In the genomic region with DNA sequence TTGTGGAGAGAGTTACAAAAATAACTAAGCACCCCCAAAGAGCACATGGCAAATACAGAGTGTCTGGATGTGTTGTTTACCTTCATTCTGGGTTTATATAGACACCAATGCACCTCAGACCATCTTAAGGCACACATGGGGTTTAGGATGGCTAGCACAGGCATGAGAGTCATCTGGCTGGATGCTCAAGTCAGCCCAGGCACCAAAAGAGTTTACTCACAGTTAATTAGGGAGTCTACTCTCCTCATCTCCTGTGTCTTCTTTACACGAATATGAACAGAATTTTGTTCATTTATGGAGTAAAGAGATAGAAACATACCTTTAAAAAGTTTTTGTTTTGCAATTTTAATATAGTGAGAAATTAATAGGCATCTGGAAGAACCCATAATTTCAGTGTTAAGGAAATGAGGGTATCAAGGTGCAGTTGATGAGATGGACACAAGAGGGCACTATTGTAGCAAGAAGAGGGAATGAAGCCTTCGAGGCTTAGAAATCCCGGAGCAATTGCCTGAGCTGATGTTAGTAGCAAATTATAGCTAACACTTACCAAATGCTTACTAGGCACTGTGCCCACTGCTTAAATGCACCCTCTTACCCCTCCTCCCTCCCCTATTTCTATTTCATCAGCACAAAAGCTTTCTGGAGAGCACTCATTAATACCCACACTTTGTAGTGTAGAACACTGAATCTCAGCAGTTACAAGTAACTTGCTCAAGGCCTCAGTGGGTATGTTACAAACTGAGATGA, we compare ENCODE assay signal across 9 mouse cellular contexts.
DNase-seq lines count a peak whose midpoint lies in the region; ATAC-seq and TF ChIP-seq lines count a peak whose summit lies in the region.
"Had no signal": no experiment of that assay in that cellular context is flagged by ENCODE, and none has a peak within 500 bp of the region (broad histone marks: within the 10 kb centered on the region; RNA-seq: fewer than 3 reads in every experiment).

No protein-coding gene starts in this region.

- H3K36me3 ChIP-seq in heart, adult 2 months (ENCODE audit: control insufficient read depth, insufficient read depth, low read length) = no peaks in the 10 kb centered on the region
- H3K36me3 ChIP-seq in heart, embryonic 10.5 days = no peaks in the 10 kb centered on the region
- no peaks in the 10 kb centered on the region for H3K36me3 ChIP-seq in ES-E14 (ENCODE audit: control insufficient read depth, insufficient read depth, low read length, poor library complexity, severe bottlenecking)
- H3K36me3 ChIP-seq in midbrain, embryonic 13.5 days = no peaks in the 10 kb centered on the region

- no peaks in the 10 kb centered on the region for H3K4me1 ChIP-seq in heart, adult 2 months (ENCODE audit: control insufficient read depth, insufficient read depth, low read length)
- peaks cover 11% of the 10 kb centered on the region; the same call in 1 of the 2 replicates for H3K4me1 ChIP-seq in heart, embryonic 10.5 days
- no peaks in the 10 kb centered on the region for H3K4me1 ChIP-seq in ES-E14 (ENCODE audit: control insufficient read depth in 2 of 2, insufficient read depth in 2 of 2, low read length in 2 of 2, poor library complexity in 1 of 2)
- no peaks in the 10 kb centered on the region for H3K4me1 ChIP-seq in midbrain, embryonic 13.5 days (replicated peaks)

- no peak for TF ChIP-seq POLR2A in heart, adult 2 months (IDR thresholded peaks at IDR 0.05; ENCODE audit: insufficient read depth, low read depth, low read length)

- H3K4me3 ChIP-seq in heart, adult 2 months = no peak overlapping the region
- H3K4me3 ChIP-seq in heart, embryonic 10.5 days = no peak overlapping the region
- no peak overlapping the region for H3K4me3 ChIP-seq in ES-E14 (ENCODE audit: insufficient read depth in 1 of 2, low read depth in 1 of 2, low read length in 2 of 2, poor library complexity in 1 of 2, severe bottlenecking in 1 of 2)
- no peak overlapping the region for H3K4me3 ChIP-seq in midbrain, embryonic 13.5 days (replicated peaks)

- H3K4me2 ChIP-seq in midbrain, embryonic 13.5 days (replicated peaks) = no peak overlapping the region

- ATAC-seq in granulocyte monocyte progenitor cell, adult 5-6 weeks (replicated peaks; ENCODE audit: poor library complexity, severe bottlenecking) = peak; percentile 77
- peak; percentile 75 for ATAC-seq in midbrain, embryonic 13.5 days
- no peak for ATAC-seq in monocyte, adult 5-6 weeks (replicated peaks; ENCODE audit: insufficient number of reproducible peaks, low FRiP score, low TSS enrichment, poor library complexity, severe bottlenecking)

- no peaks in the 10 kb centered on the region for H3K27me3 ChIP-seq in heart, adult 2 months (ENCODE audit: control insufficient read depth, insufficient read depth, low read length)
- H3K27me3 ChIP-seq in heart, embryonic 10.5 days (ENCODE audit: insufficient read depth, poor library complexity, severe bottlenecking) = no peaks in the 10 kb centered on the region
- no peaks in the 10 kb centered on the region for H3K27me3 ChIP-seq in midbrain, embryonic 13.5 days

- intact Hi-C loops in heart, adult 2 months (cut with DNase I) = loop anchor here (1.0 to 10.0 kb wide), 3 partner anchors 339 to 1120 kb away; no protein-coding TSS in a partner anchor

- in situ Hi-C loops in ES-E14 (cut with MboI; ENCODE audit: low sequenced_read_pairs in 2 of 2, unreplicated experiment in 2 of 2) = no loop called here

- no peaks in the 10 kb centered on the region for H3K79me2 ChIP-seq in heart, adult 2 months (replicated peaks; ENCODE audit: control insufficient read depth, insufficient read depth, low read length)

- no peaks in the 10 kb centered on the region for H3K9me3 ChIP-seq in heart, embryonic 10.5 days
- no peaks in the 10 kb centered on the region for H3K9me3 ChIP-seq in ES-E14 (ENCODE audit: control insufficient read depth, insufficient read depth, low read depth, low read length)
- no peaks in the 10 kb centered on the region for H3K9me3 ChIP-seq in midbrain, embryonic 13.5 days

- peak; percentile 89 for TF ChIP-seq CTCF in heart, adult 2 months (IDR thresholded peaks at IDR 0.05)

- no peak overlapping the region for H3K9ac ChIP-seq in heart, adult 2 months (ENCODE audit: low read depth, low read length)
- no peak overlapping the region for H3K9ac ChIP-seq in ES-E14 (ENCODE audit: insufficient read depth, low read depth, low read length, poor library complexity, severe bottlenecking)
- H3K9ac ChIP-seq in midbrain, embryonic 13.5 days (replicated peaks) = no peak overlapping the region

- no peak overlapping the region for H3K27ac ChIP-seq in heart, adult 2 months
- no peak overlapping the region for H3K27ac ChIP-seq in heart, embryonic 10.5 days
- H3K27ac ChIP-seq in ES-E14 (ENCODE audit: insufficient read depth, low read depth, low read length, poor library complexity, severe bottlenecking) = no peak overlapping the region
- no peak overlapping the region for H3K27ac ChIP-seq in midbrain, embryonic 13.5 days
- H3K27ac ChIP-seq: macrophage had no signal

- no peak for DNase-seq in heart, adult 2 months
- DNase-seq in heart, embryonic 10.5 days (ENCODE audit: low spot score) = no peak
- DNase-seq in ES-E14 (ENCODE audit: low read depth, low spot score) = peak; percentile 30
- DNase-seq in cerebellum, postnatal 25 days = peak; percentile 10 to 66
- peak; percentile 17 for DNase-seq in left cerebral cortex, adult 11 months (ENCODE audit: low spot score)

- no peak for TF ChIP-seq EP300 in heart, adult 2 months (IDR thresholded peaks at IDR 0.05; ENCODE audit: insufficient read depth, low read depth, low read length)

- 2% methylated on average over 3 of the region's 3 CpGs for WGBS in heart, adult 2 months
- 9% methylated on average over 3 of the region's 3 CpGs for WGBS in heart, embryonic 10.5 days
- WGBS in midbrain, embryonic 13.5 days = 7% methylated on average over 3 of the region's 3 CpGs

TF ChIP-seq in ES-E14, 5 proteins besides CTCF, POLR2A, EP300 and RAD21:
- TF ChIP-seq MAFK (IDR thresholded peaks at IDR 0.05; ENCODE audit: insufficient read depth, low read depth, low read length) (no peak), ZC3H11A (IDR thresholded peaks at IDR 0.05; ENCODE audit: borderline replicate concordance, low read depth, low read length) (0 out of 2 replicates have a peak, but pooled peaks have one; percentile 28), HCFC1 (IDR thresholded peaks at IDR 0.05; ENCODE audit: borderline replicate concordance, insufficient read depth, low read length) (no peak), CHD2 (IDR thresholded peaks at IDR 0.05; ENCODE audit: low read depth, low read length) (no peak), ZNF384 (IDR thresholded peaks at IDR 0.05; ENCODE audit: low read depth, low read length) (no peak)
TF ChIP-seq in ES-E14: peak in this region for 1.

Comparison
In these comparisons a context has a peak if more than half of its experiments do, and no peak if none do; other contexts are left out.
1. DNase-seq: peak in ES-E14 (single experiment), cerebellum, postnatal 25 days (2 of 2) and left cerebral cortex, adult 11 months (single experiment); none in heart, adult 2 months (0 of 2) and heart, embryonic 10.5 days (single experiment).